Mouse (Mus musculus) spleen, adult 2 months (tissue): ENCODE data around the gene Actn1. TPM values are rescaled to one million over a fixed set of nuclear protein-coding genes. Genes with fewer than 3 reads are reported as not detected.
"Not testable (repeated sequence)": the region's sequence is repeated elsewhere in the genome, so short reads cannot be mapped to it uniquely, and the experiment has no call there.

Source experiments
- DNase-seq, 2 experiments: peaks; one replicate each; pipeline versions ENCODE4 v3.0.0 to v3.0.0-alpha.2; 2012 to 2021; ENCODE audit warnings: low spot score in 2 of 2, low read depth in 1 of 2
- H3K27ac ChIP-seq: fragments of 200-500 bp; 2 replicates; pipeline ENCODE4 v1.5.1; 2012; ENCODE audit warnings: low read length, inconsistent platforms; ENCODE audit not compliant: insufficient read depth
- H3K27me3 ChIP-seq: fragments of 200-500 bp; 2 replicates; pipeline ENCODE4 v1.6.1; 2012; ENCODE audit warnings: mild to moderate bottlenecking, moderate library complexity, low read length, inconsistent platforms; ENCODE audit not compliant: control insufficient read depth, insufficient read depth
- H3K36me3 ChIP-seq: fragments of 200-500 bp; 2 replicates; pipeline ENCODE4 v1.6.1; 2012; ENCODE audit warnings: mild to moderate bottlenecking, low read length, inconsistent platforms; ENCODE audit not compliant: control insufficient read depth, insufficient read depth
- H3K4me1 ChIP-seq: fragments of 200-500 bp; 2 replicates; pipeline ENCODE4 v1.6.1; 2011; ENCODE audit warnings: inconsistent platforms; ENCODE audit not compliant: control insufficient read depth, insufficient read depth, insufficient read length
- H3K4me3 ChIP-seq: fragments of 200-500 bp; 2 replicates; pipeline ENCODE4 v1.5.1; 2011; ENCODE audit warnings: mild to moderate bottlenecking, inconsistent platforms; ENCODE audit not compliant: insufficient read depth, insufficient read length; ENCODE audit errors: extremely low read depth
- CTCF ChIP-seq: fragments of 200-500 bp; IDR thresholded peaks from 2 replicates; pipeline ENCODE4 v1.5.1; 2011; ENCODE audit warnings: mild to moderate bottlenecking, inconsistent platforms; ENCODE audit not compliant: insufficient read depth, insufficient read length, insufficient replicate concordance; ENCODE audit errors: extremely low read depth
- POLR2A ChIP-seq: fragments of 200-500 bp; IDR thresholded peaks from 2 replicates; pipeline ENCODE4 v1.6.1; 2011; ENCODE audit warnings: low read depth, low read length, inconsistent platforms
- WGBS: fragments of 180-500 bp; shearing (Covaris S2); methylation state at CpG from one replicate; pipeline ENCODE4 v1.1.7; 2018; 5-methylcytosine and 5-hydroxymethylcytosine counted together
- polyA plus RNA-seq: library from polyadenylated mRNA; depleted of rRNA; stranded (reverse); fragments of >200 nt; gene quantifications from 2 replicates; pipeline ENCODE4 v1.2.3, GENCODE M21; 2012

Gene Actn1
- polyA plus RNA-seq, 1 experiment, result 84.7 TPM

- H3K36me3 ChIP-seq, result no peaks in the 10 kb centered on the region
- WGBS, result 30% methylated on average over 5 of the region's 5 CpGs
- peaks cover 7% of the 10 kb centered on the region; the same call in 1 of the 2 replicates for H3K4me1 ChIP-seq
- TF ChIP-seq POLR2A (no peak), CTCF (no peak)
- peak overlapping the region; percentile 29; the same call in 1 of the 2 replicates for H3K27ac ChIP-seq
- H3K27me3 ChIP-seq, result no peaks in the 10 kb centered on the region
- DNase-seq, result no peak
- no peak overlapping the region for H3K4me3 ChIP-seq
These were observed 11.6 kb upstream of the Actn1 start for GRCm38 (mm10) chr12:80271806-80272205.

GRCm38 (mm10) chr12:80270924-80271323 lies 10.8 kb upstream of the Actn1 start:
- 85% methylated on average over 3 of the region's 3 CpGs for WGBS
- peaks cover 7% of the 10 kb centered on the region; the same call in 1 of the 2 replicates for H3K4me1 ChIP-seq

DNA sequence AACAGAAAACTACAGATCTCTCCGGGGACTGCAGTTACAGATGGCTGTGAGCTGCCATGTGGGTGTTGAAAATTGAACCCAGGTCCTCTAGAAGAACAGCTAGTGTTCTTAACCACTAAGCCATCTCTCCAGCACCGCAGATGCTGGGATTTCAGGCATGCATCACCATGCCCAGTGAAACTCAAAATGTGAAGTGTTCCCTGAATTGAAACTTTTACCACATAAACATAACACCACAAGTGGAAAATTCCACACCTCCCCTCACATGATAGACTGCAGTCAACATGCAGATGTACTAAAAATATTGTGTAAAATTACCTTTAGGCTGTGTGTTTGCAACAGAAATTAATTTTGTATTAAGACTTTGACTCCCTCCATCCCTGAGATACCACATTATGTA lies 9.1 kb upstream of the Actn1 start:
- peaks cover 9% of the 10 kb centered on the region; the same call in 1 of the 2 replicates for H3K4me1 ChIP-seq
- no peak for DNase-seq
- 70% methylated on average over 2 of the region's 2 CpGs for WGBS
- TF ChIP-seq CTCF (no peak), POLR2A (no peak)
- H3K27ac ChIP-seq, result no peak overlapping the region
- no peaks in the 10 kb centered on the region for H3K27me3 ChIP-seq
- no peaks in the 10 kb centered on the region for H3K36me3 ChIP-seq
- H3K4me3 ChIP-seq, result no peak overlapping the region

More at GRCm38 (mm10) chr12:80270924-80271323, 10.8 kb upstream of the Actn1 start:
- no peaks in the 10 kb centered on the region for H3K36me3 ChIP-seq
- no peak overlapping the region for H3K4me3 ChIP-seq
- no peak for DNase-seq
- TF ChIP-seq CTCF (no peak), POLR2A (no peak)
- no peak overlapping the region; the same call in 1 of the 2 replicates for H3K27ac ChIP-seq
- H3K27me3 ChIP-seq, result no peaks in the 10 kb centered on the region

GRCm38 (mm10) chr12:80267962-80268361 lies 7.8 kb upstream of the Actn1 start:
- no peaks in the 10 kb centered on the region for H3K27me3 ChIP-seq
- no peak for TF ChIP-seq CTCF
- no peak for TF ChIP-seq POLR2A
- WGBS, result 83% methylated on average over 6 of the region's 6 CpGs
- no peaks in the 10 kb centered on the region for H3K36me3 ChIP-seq
- no peak for DNase-seq
- peaks cover 9% of the 10 kb centered on the region; the same call in 1 of the 2 replicates for H3K4me1 ChIP-seq
- H3K27ac ChIP-seq, result no peak overlapping the region
- no peak overlapping the region for H3K4me3 ChIP-seq

GRCm38 (mm10) chr12:80264388-80264787 lies 4.2 kb upstream of the Actn1 start:
- 26% methylated on average over 7 of the region's 7 CpGs for WGBS
- H3K27me3 ChIP-seq, H3K4me3 ChIP-seq, H3K36me3 ChIP-seq, H3K27ac ChIP-seq, H3K4me1 ChIP-seq: not testable (repeated sequence)
- peak in 1 of 2 experiments; percentile 26 for DNase-seq

GRCm38 (mm10) chr12:80260744-80261695 lies 849 bp upstream of the Actn1 start:
- Histone ChIP-seq H3K4me1 (peaks cover 8% of the 10 kb centered on the region), H3K36me3 (no peaks in the 10 kb centered on the region), H3K4me3 (peak overlapping the region; percentile 62), H3K27ac (peak overlapping the region; percentile 80), H3K27me3 (peaks cover 5% of the 10 kb centered on the region)
- 31% methylated on average over 25 of the region's 25 CpGs for WGBS
- DNase-seq, result peak in 1 of 2 experiments; percentile 7
- TF ChIP-seq CTCF, result no peak
- TF ChIP-seq POLR2A, result no peak
